Mouse (Mus musculus) E14TG2a.4 (cell line): Measurements from ENCODE around the gene Atrnl1.

Source experiments
- CTCF ChIP-seq: conservative IDR thresholded peaks from 2 replicates; pipeline ENCODE4 v1.5.1; 2014; ENCODE audit warnings: low read length
- NANOG ChIP-seq: IDR thresholded peaks from 2 replicates; pipeline ENCODE4 v1.6.1; 2014; ENCODE audit warnings: borderline replicate concordance, low read length, mixed read lengths
- POU5F1 ChIP-seq: IDR thresholded peaks from 2 replicates; pipeline ENCODE4 v1.6.1; 2014; ENCODE audit warnings: low read length, borderline replicate concordance

DNA sequence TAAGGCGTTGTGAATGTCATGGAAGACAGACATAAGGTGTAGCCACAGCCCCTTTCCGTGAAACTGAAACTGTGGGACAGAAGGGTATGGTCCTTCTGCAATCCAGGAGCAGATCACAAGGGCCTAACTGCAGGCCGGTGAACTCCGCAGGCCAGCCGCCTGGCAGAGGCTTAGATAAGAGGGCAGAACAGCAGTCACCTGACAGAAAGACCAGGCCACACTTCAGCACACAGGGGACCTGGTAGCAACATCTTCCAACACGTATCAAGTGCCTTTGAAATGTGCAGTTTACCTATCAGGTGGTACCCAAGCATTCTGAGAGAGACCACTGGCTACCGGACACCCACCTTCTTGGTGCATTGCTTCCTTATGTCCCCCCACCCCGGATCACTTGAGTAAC, 451.1 kb downstream of the Atrnl1 start:
- no peak for TF ChIP-seq CTCF
- TF ChIP-seq POU5F1 = no peak
- no peak for TF ChIP-seq NANOG
